Mouse (Mus musculus) liver, postnatal 0 days (tissue): ENCODE results near the gene Cflar. TPM values are rescaled to one million over a fixed set of nuclear protein-coding genes. Genes with fewer than 3 reads are reported as not detected.
"Not testable (repeated sequence)": the region's sequence is repeated elsewhere in the genome, so short reads cannot be mapped to it uniquely, and the experiment has no call there.

ENCODE experiments used
- ATAC-seq: fragments of 200-750 bp; cut with Nextera tagmentation; 2 replicates; pipeline ENCODE4 v1.8.0; 2017; ENCODE audit warnings: mild to moderate bottlenecking, moderate library complexity
- DNase-seq: peaks from one replicate; pipeline ENCODE4 v3.0.0-alpha.2; 2016
- H3K27ac ChIP-seq: fragments of 300-500 bp; sonication (generic); 2 replicates; pipeline ENCODE4 v1.5.1; 2014; ENCODE audit warnings: antibody characterized with exemption, moderate library complexity, mild to moderate bottlenecking, low read depth
- H3K27me3 ChIP-seq: fragments of 300-500 bp; sonication (generic); 2 replicates; pipeline ENCODE4 v1.6.1; 2014; ENCODE audit warnings: low read length, control low read depth, mixed read lengths; ENCODE audit not compliant: insufficient read depth
- H3K36me3 ChIP-seq: fragments of 300-500 bp; sonication (generic); replicated peaks from 2 replicates; pipeline ENCODE4 v1.6.1; 2014; ENCODE audit warnings: mild to moderate bottlenecking, control low read depth, low read length, moderate library complexity, mixed read lengths; ENCODE audit not compliant: insufficient read depth
- H3K4me1 ChIP-seq: fragments of 300-500 bp; sonication (generic); 2 replicates; pipeline ENCODE4 v1.6.1; 2014; ENCODE audit warnings: antibody characterized with exemption, mild to moderate bottlenecking, control low read depth; ENCODE audit not compliant: insufficient read depth
- H3K4me2 ChIP-seq: fragments of 300-500 bp; sonication (generic); 2 replicates; pipeline ENCODE4 v1.6.1; 2014; ENCODE audit warnings: low read depth, mild to moderate bottlenecking, low read length, moderate library complexity, mixed read lengths
- H3K4me3 ChIP-seq: fragments of 300-500 bp; sonication (generic); 2 replicates; pipeline ENCODE4 v1.5.1; 2014; ENCODE audit warnings: low read depth, low read length
- H3K9ac ChIP-seq: fragments of 300-500 bp; sonication (generic); replicated peaks from 2 replicates; pipeline ENCODE4 v1.6.1; 2014; ENCODE audit warnings: mild to moderate bottlenecking, moderate library complexity
- H3K9me3 ChIP-seq: fragments of 300-500 bp; sonication (generic); 2 replicates; pipeline ENCODE4 v1.6.1; 2016; ENCODE audit warnings: mild to moderate bottlenecking, control low read depth, low read length, mixed read lengths
- CTCF ChIP-seq: sonication (generic); IDR thresholded peaks from 2 replicates; pipeline ENCODE4 v1.5.1; 2016; ENCODE audit warnings: antibody characterized with exemption, low read depth
- EP300 ChIP-seq: IDR thresholded peaks from 2 replicates; pipeline ENCODE4 v1.6.1; 2016; ENCODE audit warnings: antibody characterized with exemption, low read depth, mild to moderate bottlenecking
- WGBS: fragments of 180-500 bp; shearing (Covaris S2); extraction: QIAGEN DNeasy Blood & Tissue Kit; methylation state at CpG from one replicate; pipeline ENCODE4 v1.1.7; 2014; ENCODE audit not compliant: insufficient replicate concordance; 5-methylcytosine and 5-hydroxymethylcytosine counted together
- polyA plus RNA-seq: library from polyadenylated mRNA; unstranded; fragments of >200 nt; fragmentation: Nextera tagmentation; extraction: Ambion mirVana; gene quantifications from 2 replicates; pipeline ENCODE4 v1.2.1, GENCODE M21; 2015

The Cflar gene
- polyA plus RNA-seq, 1 experiment from 2014 or later, result 30.2 TPM

DNA sequence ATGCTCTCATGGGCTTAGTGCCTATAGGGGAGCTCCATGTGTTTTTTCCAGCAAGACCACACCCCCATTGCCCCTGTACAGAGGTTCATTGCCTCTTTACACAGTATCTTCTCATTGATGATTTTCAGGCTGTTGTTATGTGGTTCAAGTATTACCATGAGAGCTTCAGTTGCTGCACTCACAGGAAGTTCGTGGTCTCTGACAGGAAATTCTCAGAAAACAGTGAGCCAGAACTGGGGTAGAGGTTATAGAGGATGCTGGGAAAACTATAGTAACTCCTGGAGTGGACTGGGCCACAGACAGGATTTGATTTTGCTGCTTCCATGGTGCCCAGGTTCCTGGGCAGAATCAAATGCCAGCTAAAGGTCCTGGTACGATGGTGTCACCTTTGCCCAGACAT lies 86.1 kb downstream of the Cflar start:
- Histone ChIP-seq H3K4me1 (peaks cover 14% of the 10 kb centered on the region), H3K4me3 (no peak overlapping the region; the same call in 1 of the 2 replicates), H3K27me3 (no peaks in the 10 kb centered on the region), H3K4me2 (peak overlapping the region; percentile 66), H3K27ac (peak overlapping the region; percentile 13), H3K9ac (no peak overlapping the region), H3K36me3 (peaks cover 6% of the 10 kb centered on the region; the same call in 1 of the 2 replicates), H3K9me3 (peaks cover 2% of the 10 kb centered on the region; the same call in 1 of the 2 replicates)
- ATAC-seq, result peak; percentile 30
- peak; percentile 30; the same call in 1 of the 2 replicates for TF ChIP-seq EP300
- no peak for TF ChIP-seq CTCF
- DNase-seq, result no peak
- WGBS, result 42% methylated on average over 2 of the region's 2 CpGs

DNA sequence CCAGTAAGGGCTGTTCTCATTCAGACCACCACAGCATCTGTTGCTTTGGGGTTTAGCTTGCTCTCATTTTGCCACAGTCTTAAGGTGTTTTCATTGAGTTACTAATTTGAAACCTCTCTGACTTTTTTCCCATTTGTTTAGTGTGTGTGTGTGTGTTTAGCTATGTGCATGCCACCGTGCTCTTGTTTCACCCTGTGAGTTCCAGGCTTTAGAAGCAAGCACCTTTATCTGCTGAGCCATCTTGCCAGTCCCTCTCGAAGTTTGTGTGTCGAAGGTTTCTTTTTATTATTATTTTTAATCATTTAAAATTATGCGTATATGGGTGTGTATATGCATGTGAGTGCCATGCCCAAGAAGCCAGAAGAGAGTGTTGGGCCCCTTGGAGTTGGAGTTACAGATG lies 87.6 kb downstream of the Cflar start:
- no peak for ATAC-seq
- H3K36me3 ChIP-seq, result peaks cover 6% of the 10 kb centered on the region; the same call in 1 of the 2 replicates
- no peak overlapping the region for H3K4me3 ChIP-seq
- H3K9ac ChIP-seq, result no peak overlapping the region
- peaks cover 14% of the 10 kb centered on the region for H3K4me1 ChIP-seq
- TF ChIP-seq EP300 (no peak), CTCF (no peak)
- no peak overlapping the region for H3K27ac ChIP-seq
- 90% methylated on average over 4 of the region's 4 CpGs for WGBS
- H3K27me3 ChIP-seq, result no peaks in the 10 kb centered on the region
- H3K9me3 ChIP-seq, result peaks cover 2% of the 10 kb centered on the region; the same call in 1 of the 2 replicates
- H3K4me2 ChIP-seq, result no peak overlapping the region
- DNase-seq, result no peak

DNA sequence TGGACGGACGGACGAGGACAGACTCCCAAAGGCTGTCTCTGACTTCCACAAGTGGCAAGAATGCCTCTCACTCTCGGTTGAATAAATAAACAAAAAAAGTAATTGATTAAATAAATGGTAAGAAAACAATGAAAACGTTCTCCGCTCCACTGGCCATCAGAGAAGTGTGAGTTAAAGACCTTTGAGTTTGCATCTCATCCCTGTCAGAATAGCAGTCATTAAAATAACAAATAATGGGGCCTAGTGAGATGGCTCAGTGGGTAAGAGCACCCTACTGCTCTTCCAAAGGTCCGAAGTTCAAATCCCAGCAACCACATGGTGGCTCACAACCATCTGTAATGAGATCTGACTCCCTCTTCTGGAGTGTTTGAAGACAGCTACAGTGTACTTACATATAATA lies 89.3 kb downstream of the Cflar start:
- WGBS, result 88% methylated on average over 7 of the region's 7 CpGs
- peaks cover 11% of the 10 kb centered on the region for H3K4me1 ChIP-seq
- H3K27me3 ChIP-seq, H3K27ac ChIP-seq, H3K9ac ChIP-seq, H3K4me3 ChIP-seq, H3K9me3 ChIP-seq, ATAC-seq, H3K36me3 ChIP-seq, DNase-seq, H3K4me2 ChIP-seq: not testable (repeated sequence)

DNA sequence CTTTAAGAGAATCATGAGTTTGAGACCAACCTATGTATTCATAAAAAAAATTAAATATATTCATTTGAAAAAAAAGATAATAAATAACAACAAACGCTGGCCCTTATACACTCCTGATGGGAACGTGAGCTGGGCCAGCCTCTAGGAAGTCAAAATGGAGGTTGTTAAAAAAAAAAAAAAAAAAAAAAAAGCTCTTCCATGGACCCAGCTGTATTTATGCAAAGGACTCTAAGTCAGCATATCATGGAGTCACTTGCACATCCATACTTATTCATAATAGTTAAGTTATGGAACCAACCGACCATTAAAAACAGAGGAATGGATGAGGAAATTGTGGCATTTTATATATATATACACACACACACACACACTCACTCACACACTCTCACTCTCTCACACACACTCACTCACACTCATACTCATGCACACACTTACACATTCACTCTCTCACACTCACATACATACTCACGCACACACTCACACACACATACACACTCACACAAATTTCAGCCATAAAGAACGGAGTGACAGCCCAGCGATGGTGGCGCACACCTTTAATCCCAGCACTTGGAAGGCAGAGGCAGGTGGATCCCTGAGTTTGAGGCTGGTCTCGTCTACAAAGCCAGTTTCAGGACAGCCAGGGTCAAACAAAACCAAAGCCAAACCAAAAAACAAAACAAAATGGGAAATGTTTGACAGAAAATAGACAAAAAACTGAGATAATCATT lies 90.4 kb downstream of the Cflar start:
- Histone ChIP-seq H3K27me3 (no peaks in the 10 kb centered on the region), H3K4me2 (peak overlapping the region; percentile 52), H3K36me3 (peaks cover 11% of the 10 kb centered on the region), H3K9me3 (peaks cover 2% of the 10 kb centered on the region; the same call in 1 of the 2 replicates), H3K4me3 (peak overlapping the region; percentile 33), H3K4me1 (peaks cover 11% of the 10 kb centered on the region), H3K9ac (0 out of 2 replicates have a peak overlapping the region, but pooled peaks have one; percentile 6), H3K27ac (peak overlapping the region; percentile 80)
- DNase-seq (no peak), ATAC-seq (peak; percentile 20; the same call in 1 of the 2 replicates)
- TF ChIP-seq CTCF (no peak), EP300 (no peak)
- 56% methylated on average over 8 of the region's 8 CpGs for WGBS

DNA sequence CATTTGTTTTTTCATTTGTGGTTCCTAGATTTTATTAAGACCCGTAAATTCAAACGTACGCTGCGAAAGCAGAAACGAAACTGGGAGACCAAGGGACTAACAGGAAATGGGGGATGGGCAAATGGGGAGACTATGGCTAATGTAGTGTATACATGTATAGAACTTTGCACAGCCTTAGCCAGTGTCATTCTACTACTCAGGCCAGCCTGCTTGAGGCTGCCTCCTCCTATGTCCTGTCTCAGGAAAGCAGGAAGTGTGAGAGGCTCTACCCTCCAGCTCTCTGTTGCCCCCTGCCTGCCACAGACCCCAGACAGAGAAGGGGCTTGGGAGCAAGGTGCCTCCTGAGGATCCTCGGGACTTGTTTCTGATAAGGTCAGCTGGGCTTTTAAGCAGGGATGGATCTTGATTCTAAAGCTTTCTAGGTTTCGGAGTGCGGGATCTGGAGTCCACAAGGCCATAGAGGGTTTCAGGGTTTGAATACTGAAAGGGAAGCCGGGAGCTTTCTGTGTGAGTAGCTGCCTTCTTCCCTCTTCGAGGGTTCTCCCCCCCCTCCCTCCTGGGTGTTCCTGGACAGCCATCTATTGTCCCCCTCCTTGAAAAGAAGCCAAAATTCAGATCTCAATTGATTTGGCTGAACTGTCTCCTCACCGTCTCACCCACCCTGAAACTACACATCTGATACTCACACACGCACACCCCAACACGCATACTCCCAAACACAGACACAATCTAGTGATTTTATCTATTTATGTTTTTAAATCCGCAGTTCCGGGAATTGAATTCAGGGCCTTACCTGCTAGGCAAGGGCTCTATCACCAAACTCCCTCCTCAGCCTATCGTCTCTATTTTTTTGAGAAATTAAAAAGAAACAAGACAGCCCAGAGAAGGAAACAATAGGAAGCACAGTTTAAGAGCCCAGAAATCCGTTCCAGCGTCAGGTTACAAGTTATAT lies 91.3 kb downstream of the Cflar start:
- peak overlapping the region; percentile 52 for H3K4me2 ChIP-seq
- H3K27me3 ChIP-seq, result no peaks in the 10 kb centered on the region
- 46% methylated on average over 18 of the region's 18 CpGs for WGBS
- H3K9me3 ChIP-seq, result peaks cover 2% of the 10 kb centered on the region; the same call in 1 of the 2 replicates
- peak; percentile 65 for DNase-seq
- ATAC-seq, result peak; percentile 86
- H3K9ac ChIP-seq, result peak overlapping the region; percentile 36
- H3K27ac ChIP-seq, result peak overlapping the region; percentile 80
- H3K4me1 ChIP-seq, result peaks cover 3% of the 10 kb centered on the region; the same call in 1 of the 2 replicates
- TF ChIP-seq CTCF (peak; percentile 77), EP300 (peak; percentile 29; the same call in 1 of the 2 replicates)
- peaks cover 12% of the 10 kb centered on the region for H3K36me3 ChIP-seq
- H3K4me3 ChIP-seq, result peak overlapping the region; percentile 33
